Mouse (Mus musculus) heart, embryonic 11.5 days (tissue): Measurements from ENCODE around the gene Mgmt. TPM values are rescaled to one million over a fixed set of nuclear protein-coding genes. Genes with fewer than 3 reads are reported as not detected.

Experiments
- ATAC-seq: fragments of 200-750 bp; cut with Nextera tagmentation; replicated peaks from 2 replicates; pipeline ENCODE4 v1.8.0; 2017; ENCODE audit warnings: moderate library complexity; ENCODE audit not compliant: insufficient number of reproducible peaks, low FRiP score, low TSS enrichment
- H3K27ac ChIP-seq: fragments of 300-500 bp; sonication (generic); 2 replicates; pipeline ENCODE4 v1.5.1; 2014; ENCODE audit warnings: mild to moderate bottlenecking, low read depth, low read length
- H3K27me3 ChIP-seq: fragments of 300-500 bp; sonication (generic); 2 replicates; pipeline ENCODE4 v1.6.1; 2014; ENCODE audit warnings: mild to moderate bottlenecking, low read length, mixed read lengths; ENCODE audit not compliant: control insufficient read depth, insufficient read depth
- H3K36me3 ChIP-seq: fragments of 300-500 bp; sonication (generic); 2 replicates; pipeline ENCODE4 v1.6.1; 2014; ENCODE audit warnings: mild to moderate bottlenecking, low read length, moderate library complexity, mixed read lengths; ENCODE audit not compliant: control insufficient read depth, insufficient read depth
- H3K4me1 ChIP-seq: fragments of 300-500 bp; sonication (generic); 2 replicates; pipeline ENCODE4 v1.6.1; 2014; ENCODE audit warnings: low read length; ENCODE audit not compliant: control insufficient read depth, insufficient read depth
- H3K4me2 ChIP-seq: fragments of 300-500 bp; sonication (generic); 2 replicates; pipeline ENCODE4 v1.6.1; 2014; ENCODE audit warnings: mild to moderate bottlenecking, moderate library complexity
- H3K4me3 ChIP-seq: fragments of 300-500 bp; sonication (generic); 2 replicates; pipeline ENCODE4 v1.5.1; 2014; ENCODE audit warnings: low read depth, low read length
- H3K9ac ChIP-seq: fragments of 300-500 bp; sonication (generic); 2 replicates; pipeline ENCODE4 v1.6.1; 2014; ENCODE audit warnings: mild to moderate bottlenecking, low read depth, low read length, moderate library complexity
- H3K9me3 ChIP-seq: fragments of 300-500 bp; sonication (generic); replicated peaks from 2 replicates; pipeline ENCODE4 v1.6.1; 2016; ENCODE audit warnings: low read length; ENCODE audit not compliant: control insufficient read depth
- WGBS: fragments of 180-500 bp; shearing (Covaris S2); extraction: QIAGEN DNeasy Blood & Tissue Kit; methylation state at CpG from one replicate; pipeline ENCODE4 v1.1.7; 2014; ENCODE audit not compliant: insufficient replicate concordance; 5-methylcytosine and 5-hydroxymethylcytosine counted together
- polyA plus RNA-seq: library from polyadenylated mRNA; unstranded; fragments of >200 nt; fragmentation: Nextera tagmentation; extraction: Ambion mirVana; gene quantifications from 2 replicates; pipeline ENCODE4 v1.2.1, GENCODE M21; 2014

Gene Mgmt
- polyA plus RNA-seq, 1 experiment from 2014 or later: 5.6 TPM

DNA sequence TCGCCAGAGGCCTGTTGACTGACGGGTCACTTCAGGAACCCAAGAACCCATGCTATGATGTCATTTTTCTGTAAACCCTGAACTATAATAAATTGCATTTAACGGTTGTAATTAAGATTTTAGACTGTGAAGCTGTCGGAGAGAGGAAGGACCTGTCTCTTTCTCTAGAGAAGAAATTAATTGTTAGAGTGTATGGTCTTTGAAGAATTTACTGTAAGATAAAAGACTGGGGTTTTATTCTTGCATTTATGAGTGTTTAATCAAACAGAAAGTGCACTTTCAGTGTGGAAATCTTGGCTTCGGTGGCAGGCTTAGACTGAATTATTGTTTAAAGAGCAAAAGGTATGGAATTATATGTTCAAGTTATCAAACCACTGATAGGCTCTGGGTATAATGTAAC lies 49.5 kb downstream of the Mgmt start:
- no peak overlapping the region for H3K4me3 ChIP-seq

GRCm38 (mm10) chr7:136945697-136946096 lies 51.3 kb downstream of the Mgmt start:
- 34% methylated on average over 10 of the region's 10 CpGs for WGBS
- H3K27ac ChIP-seq: no peak overlapping the region

More for the DNA sequence above, 49.5 kb downstream of the Mgmt start:
- Histone ChIP-seq H3K4me2 (no peak overlapping the region), H3K36me3 (no peaks in the 10 kb centered on the region), H3K9me3 (no peaks in the 10 kb centered on the region), H3K27ac (no peak overlapping the region), H3K9ac (no peak overlapping the region), H3K4me1 (peaks cover 2% of the 10 kb centered on the region; the same call in 1 of the 2 replicates), H3K27me3 (no peaks in the 10 kb centered on the region)
- WGBS: 77% methylated on average over 5 of the region's 5 CpGs
- no peak for ATAC-seq

DNA sequence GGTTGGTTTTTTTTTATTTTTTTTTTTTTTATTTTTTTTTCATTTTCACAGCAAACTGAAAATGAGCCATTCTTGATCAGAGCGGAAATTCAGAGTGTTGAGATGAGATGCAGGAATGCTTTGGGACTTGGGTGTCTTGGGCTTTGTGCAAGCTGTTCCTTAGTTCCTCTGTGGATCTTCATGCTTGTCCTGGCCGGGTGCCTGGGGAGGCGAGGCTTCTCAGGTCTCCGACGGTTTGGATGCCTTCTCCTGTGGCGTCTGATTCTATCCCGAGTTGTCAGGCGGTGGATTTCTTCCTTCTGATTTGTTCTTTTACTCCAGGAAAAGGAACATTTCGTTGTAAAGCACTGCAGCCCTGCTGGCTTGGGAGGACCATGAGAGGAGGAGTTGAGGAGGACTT lies 51.7 kb downstream of the Mgmt start:
- H3K9ac ChIP-seq: no peak overlapping the region
- no peak overlapping the region for H3K4me2 ChIP-seq
- ATAC-seq: no peak
- peaks cover 2% of the 10 kb centered on the region; the same call in 1 of the 2 replicates for H3K4me1 ChIP-seq
- H3K27me3 ChIP-seq: no peaks in the 10 kb centered on the region
- H3K27ac ChIP-seq: no peak overlapping the region
- WGBS: 68% methylated on average over 9 of the region's 9 CpGs
- no peaks in the 10 kb centered on the region for H3K9me3 ChIP-seq
- H3K4me3 ChIP-seq: no peak overlapping the region
- H3K36me3 ChIP-seq: no peaks in the 10 kb centered on the region

More at GRCm38 (mm10) chr7:136945697-136946096, 51.3 kb downstream of the Mgmt start:
- Histone ChIP-seq H3K27me3 (no peaks in the 10 kb centered on the region), H3K4me1 (peaks cover 2% of the 10 kb centered on the region; the same call in 1 of the 2 replicates), H3K4me3 (no peak overlapping the region), H3K9ac (no peak overlapping the region), H3K4me2 (no peak overlapping the region), H3K36me3 (no peaks in the 10 kb centered on the region), H3K9me3 (no peaks in the 10 kb centered on the region)
- 0 out of 2 replicates have a peak, but pooled peaks have one; percentile 57 for ATAC-seq

GRCm38 (mm10) chr7:136948275-136948810 lies 53.9 kb downstream of the Mgmt start:
- ATAC-seq: no peak
- H3K4me2 ChIP-seq: no peak overlapping the region
- WGBS: 77% methylated on average over 6 of the region's 6 CpGs
- no peak overlapping the region for H3K9ac ChIP-seq
- no peaks in the 10 kb centered on the region for H3K36me3 ChIP-seq
- H3K27me3 ChIP-seq: no peaks in the 10 kb centered on the region
- no peaks in the 10 kb centered on the region for H3K9me3 ChIP-seq
- H3K27ac ChIP-seq: no peak overlapping the region
- H3K4me3 ChIP-seq: no peak overlapping the region
- H3K4me1 ChIP-seq: peaks cover 2% of the 10 kb centered on the region; the same call in 1 of the 2 replicates

GRCm38 (mm10) chr7:136952608-136953007 lies 58.2 kb downstream of the Mgmt start:
- 62% methylated on average over 7 of the region's 7 CpGs for WGBS
- no peak for ATAC-seq
- H3K27ac ChIP-seq: no peak overlapping the region

DNA sequence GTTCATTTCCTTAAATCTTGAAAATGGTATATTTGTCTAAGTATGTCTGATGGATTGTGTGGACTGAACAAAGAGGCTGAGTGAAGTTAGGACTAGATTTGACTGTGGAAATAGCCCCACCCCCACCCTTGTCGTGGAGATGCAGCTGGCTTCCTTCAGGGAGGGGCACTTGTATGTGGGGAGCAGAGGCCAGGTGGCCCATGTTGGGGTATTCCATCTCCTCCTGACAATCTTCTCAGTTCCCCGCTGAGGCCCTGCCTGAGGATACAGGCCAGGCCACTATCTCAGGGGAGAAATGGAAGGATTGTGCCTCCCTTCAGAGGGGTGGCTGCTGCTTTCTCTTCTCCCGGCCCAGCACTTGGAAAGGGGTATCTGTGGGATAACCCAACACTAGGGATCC lies 58.8 kb downstream of the Mgmt start:
- no peak for ATAC-seq
- Histone ChIP-seq H3K4me1 (no peaks in the 10 kb centered on the region), H3K36me3 (no peaks in the 10 kb centered on the region), H3K9ac (no peak overlapping the region), H3K27me3 (no peaks in the 10 kb centered on the region), H3K9me3 (no peaks in the 10 kb centered on the region), H3K4me3 (no peak overlapping the region), H3K27ac (no peak overlapping the region), H3K4me2 (no peak overlapping the region)
- 30% methylated on average over 3 of the region's 3 CpGs for WGBS

More at GRCm38 (mm10) chr7:136952608-136953007, 58.2 kb downstream of the Mgmt start:
- Histone ChIP-seq H3K9ac (no peak overlapping the region), H3K4me2 (no peak overlapping the region), H3K36me3 (no peaks in the 10 kb centered on the region), H3K4me3 (no peak overlapping the region), H3K4me1 (no peaks in the 10 kb centered on the region), H3K9me3 (no peaks in the 10 kb centered on the region), H3K27me3 (no peaks in the 10 kb centered on the region)

GRCm38 (mm10) chr7:136972361-136972760 lies 77.9 kb downstream of the Mgmt start:
- WGBS: 85% methylated on average over 7 of the region's 7 CpGs
- Histone ChIP-seq H3K36me3 (no peaks in the 10 kb centered on the region), H3K27ac (no peak overlapping the region), H3K4me1 (no peaks in the 10 kb centered on the region), H3K9ac (no peak overlapping the region), H3K9me3 (no peaks in the 10 kb centered on the region), H3K4me3 (no peak overlapping the region), H3K27me3 (no peaks in the 10 kb centered on the region), H3K4me2 (no peak overlapping the region)
- ATAC-seq: no peak

DNA sequence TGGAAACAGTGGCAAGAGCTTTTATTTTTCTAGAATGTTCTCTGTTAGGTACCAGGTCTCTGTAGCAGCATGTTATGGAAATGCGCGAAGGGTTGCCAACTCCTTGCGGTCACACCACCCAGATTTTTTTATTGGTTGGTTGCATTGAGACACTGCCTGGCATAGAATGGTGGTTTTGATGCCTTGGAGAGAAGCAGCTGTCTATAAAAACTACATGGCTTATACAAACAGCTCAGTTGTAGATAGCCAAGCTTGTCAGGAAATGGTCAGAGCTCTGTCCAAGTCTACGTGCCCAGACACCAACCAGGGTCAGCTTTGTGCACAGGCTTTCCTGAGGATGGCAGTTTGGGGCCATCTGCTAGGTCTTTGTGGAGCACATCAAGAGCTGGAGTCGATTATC lies 80.6 kb downstream of the Mgmt start:
- no peaks in the 10 kb centered on the region for H3K27me3 ChIP-seq
- no peaks in the 10 kb centered on the region for H3K9me3 ChIP-seq
- H3K36me3 ChIP-seq: no peaks in the 10 kb centered on the region

DNA sequence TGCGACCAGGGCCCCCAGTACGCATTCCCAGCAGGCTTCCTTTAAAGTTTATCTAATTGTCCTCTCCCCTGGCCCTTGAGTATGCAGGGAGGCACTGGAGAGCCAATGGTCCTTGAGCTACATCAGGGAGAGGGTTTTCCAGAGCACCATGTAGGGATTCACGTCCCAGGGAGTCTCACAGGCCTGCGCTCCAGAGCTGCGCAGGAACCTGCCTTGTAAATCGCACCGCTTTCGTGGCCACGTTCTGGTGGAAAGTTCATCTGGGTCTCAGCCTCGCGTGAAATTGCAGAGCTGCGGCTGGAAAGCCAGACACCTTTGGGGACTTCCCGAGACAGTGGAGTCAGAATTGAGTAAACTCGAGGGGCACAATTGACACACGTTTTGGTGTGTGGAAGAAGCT lies 103.0 kb downstream of the Mgmt start:
- ATAC-seq: no peak
- Histone ChIP-seq H3K4me3 (no peak overlapping the region), H3K27ac (no peak overlapping the region), H3K27me3 (no peaks in the 10 kb centered on the region), H3K4me2 (no peak overlapping the region), H3K4me1 (peaks cover 10% of the 10 kb centered on the region), H3K9ac (no peak overlapping the region), H3K36me3 (no peaks in the 10 kb centered on the region), H3K9me3 (no peaks in the 10 kb centered on the region)
- WGBS: 78% methylated on average over 15 of the region's 15 CpGs

More for the DNA sequence above, 80.6 kb downstream of the Mgmt start:
- Histone ChIP-seq H3K27ac (no peak overlapping the region), H3K4me2 (no peak overlapping the region), H3K4me3 (no peak overlapping the region), H3K4me1 (no peaks in the 10 kb centered on the region), H3K9ac (no peak overlapping the region)
- 88% methylated on average over 5 of the region's 5 CpGs for WGBS
- ATAC-seq: no peak
